Mouse (Mus musculus) adrenal gland, postnatal 25 days (tissue): ENCODE measurements around the gene Mvk. TPM values are rescaled to one million over a fixed set of nuclear protein-coding genes. Genes with fewer than 3 reads are reported as not detected.

ENCODE experiments used
- DNase-seq: peaks from one replicate; pipeline ENCODE4 v3.0.0; 2021; ENCODE audit warnings: mixed read lengths
- long read RNA-seq: library from polyadenylated mRNA; stranded (forward); transcript quantifications from one replicate; pipeline ENCODE4 v2.0.0, GENCODE M21; 2021
- total RNA-seq: library from RNA; stranded (reverse); gene quantifications from 2 replicates; pipeline ENCODE4 v1.2.3, GENCODE M21; 2021

Gene Mvk
- 39.9 and 43.2 TPM in 2 replicates for total RNA-seq
- long read RNA-seq, transcript Mvk-201 (11 exons, 1,660 nt): major isoform, 38 of 105 reads
- long read RNA-seq, partial matches to known transcripts: 21 of 105 reads
- long read RNA-seq, other reads (novel, unspliced or antisense): 42 of 105 reads

GRCm38 (mm10) chr5:114443566-114444367 is at the start of gene Mvk, which contains the start of gene Mmab:
Gene Mvk, plus strand, starts transcription at chr5:114444269.
Gene Mmab, minus strand, starts transcription at chr5:114444060.
- DNase-seq: peak; percentile 98

- DNase-seq: peak; percentile 78
Observed at GRCm38 (mm10) chr5:114406592-114406991, 37.5 kb upstream of the Mvk start.

GRCm38 (mm10) chr5:114407269-114407668 is 36.8 kb upstream of the Mvk start:
- DNase-seq: no peak

- no peak for DNase-seq
Observed at GRCm38 (mm10) chr5:114407810-114408209, 36.3 kb upstream of the Mvk start.

GRCm38 (mm10) chr5:114408846-114409245 is 35.2 kb upstream of the Mvk start:
- DNase-seq: no peak

- no peak for DNase-seq
Observed at GRCm38 (mm10) chr5:114410429-114410828, 33.6 kb upstream of the Mvk start.

- no peak for DNase-seq
Observed at GRCm38 (mm10) chr5:114412361-114412998, 31.6 kb upstream of the Mvk start.

GRCm38 (mm10) chr5:114413067-114413735 is 30.9 kb upstream of the Mvk start:
- DNase-seq: peak; percentile 54

- no peak for DNase-seq
Observed at GRCm38 (mm10) chr5:114415606-114416005, 28.5 kb upstream of the Mvk start.

GRCm38 (mm10) chr5:114416855-114417254 is 27.2 kb upstream of the Mvk start:
- DNase-seq: no peak

- DNase-seq: no peak
Observed at GRCm38 (mm10) chr5:114418541-114418940, 25.5 kb upstream of the Mvk start.

- no peak for DNase-seq
Observed at GRCm38 (mm10) chr5:114421561-114422298, 22.3 kb upstream of the Mvk start.

- DNase-seq: no peak
Observed at GRCm38 (mm10) chr5:114422591-114422990, 21.5 kb upstream of the Mvk start.

- DNase-seq: no peak
Observed at GRCm38 (mm10) chr5:114423961-114424360, 20.1 kb upstream of the Mvk start.

GRCm38 (mm10) chr5:114426732-114427131 is 17.3 kb upstream of the Mvk start:
- DNase-seq: no peak

GRCm38 (mm10) chr5:114428621-114429020 is 15.4 kb upstream of the Mvk start:
- no peak for DNase-seq

- no peak for DNase-seq
Observed at GRCm38 (mm10) chr5:114429781-114430180, 14.3 kb upstream of the Mvk start.

GRCm38 (mm10) chr5:114434359-114434758 is 9.7 kb upstream of the Mvk start:
- DNase-seq: no peak

- no peak for DNase-seq
Observed at GRCm38 (mm10) chr5:114435588-114435987, 8.5 kb upstream of the Mvk start.

GRCm38 (mm10) chr5:114444368-114444692 is 261 bp downstream of the Mvk start:
- DNase-seq: no peak

- DNase-seq: no peak
Observed at GRCm38 (mm10) chr5:114449011-114449410, 4.9 kb downstream of the Mvk start.

GRCm38 (mm10) chr5:114456287-114456686 is 12.2 kb downstream of the Mvk start:
- DNase-seq: no peak
